Mouse (Mus musculus) liver, adult 2 months (tissue): ENCODE measurements at regions not wholly inside any gene's neighbourhood (a gene's known extent, or its start where the extent isn't known, plus 50 kb on each side); places are given as distances from the start of the nearest gene placed in this dataset.

Experiments used
- DNase-seq: peaks from one replicate; pipeline ENCODE4 v3.0.0-alpha.2; 2011; ENCODE audit warnings: low read depth, low spot score; ENCODE audit errors: extremely low read depth
- H3K27ac ChIP-seq: fragments of 200-500 bp; replicated peaks from 2 replicates; pipeline ENCODE4 v1.5.1; 2012; ENCODE audit warnings: low read depth, mild to moderate bottlenecking, control low read depth, inconsistent platforms, low read length; ENCODE audit not compliant: insufficient read depth
- H3K27me3 ChIP-seq: fragments of 200-500 bp; 2 replicates; pipeline ENCODE4 v1.6.1; 2012; ENCODE audit warnings: mild to moderate bottlenecking, moderate library complexity, low read length, inconsistent platforms; ENCODE audit not compliant: control insufficient read depth, insufficient read depth
- H3K36me3 ChIP-seq: fragments of 200-500 bp; 2 replicates; pipeline ENCODE4 v1.6.1; 2012; ENCODE audit warnings: low read length, inconsistent platforms; ENCODE audit not compliant: control insufficient read depth, insufficient read depth
- H3K4me1 ChIP-seq: fragments of 200-500 bp; 2 replicates; pipeline ENCODE4 v1.6.1; 2011; ENCODE audit warnings: low read length; ENCODE audit not compliant: control insufficient read depth, insufficient read depth
- H3K4me3 ChIP-seq: fragments of 200-500 bp; 2 replicates; pipeline ENCODE4 v1.5.1; 2011; ENCODE audit warnings: low read depth, mild to moderate bottlenecking, control low read depth, low read length, moderate library complexity; ENCODE audit not compliant: insufficient read depth
- H3K79me2 ChIP-seq: fragments of 200-500 bp; 2 replicates; pipeline ENCODE4 v1.6.1; 2012; ENCODE audit warnings: inconsistent platforms, mild to moderate bottlenecking, low read length, moderate library complexity; ENCODE audit not compliant: control insufficient read depth, insufficient read depth
- H3K9ac ChIP-seq: fragments of 200-500 bp; 2 replicates; pipeline ENCODE4 v1.6.1; 2012; ENCODE audit warnings: low read depth, mild to moderate bottlenecking, control low read depth, inconsistent platforms, low read length
- CTCF ChIP-seq: fragments of 200-500 bp; IDR thresholded peaks from 2 replicates; pipeline ENCODE4 v1.5.1; 2011; ENCODE audit warnings: low read depth, low read length, control low read depth
- POLR2A ChIP-seq: fragments of 200-500 bp; IDR thresholded peaks from 2 replicates; pipeline ENCODE4 v1.6.1; 2011; ENCODE audit warnings: low read length, control low read depth; ENCODE audit not compliant: insufficient read depth; ENCODE audit errors: extremely low read depth
- WGBS: fragments of 180-500 bp; shearing (Covaris S2); methylation state at CpG from one replicate; pipeline ENCODE4 v1.1.7; 2018; 5-methylcytosine and 5-hydroxymethylcytosine counted together

- H3K4me1 ChIP-seq, result no peaks in the 10 kb centered on the region
- TF ChIP-seq CTCF (no peak), POLR2A (no peak)
- no peak overlapping the region for H3K4me3 ChIP-seq
- 90% methylated on average over 12 of the region's 12 CpGs for WGBS
- H3K27ac ChIP-seq, result no peak overlapping the region
- no peaks in the 10 kb centered on the region for H3K79me2 ChIP-seq
- H3K9ac ChIP-seq, result no peak overlapping the region
- no peak for DNase-seq
- H3K27me3 ChIP-seq, result no peaks in the 10 kb centered on the region
- no peaks in the 10 kb centered on the region for H3K36me3 ChIP-seq
Observed at GRCm38 (mm10) chr1:189561831-189562230, 126.1 kb downstream of the Cenpf start.

DNA sequence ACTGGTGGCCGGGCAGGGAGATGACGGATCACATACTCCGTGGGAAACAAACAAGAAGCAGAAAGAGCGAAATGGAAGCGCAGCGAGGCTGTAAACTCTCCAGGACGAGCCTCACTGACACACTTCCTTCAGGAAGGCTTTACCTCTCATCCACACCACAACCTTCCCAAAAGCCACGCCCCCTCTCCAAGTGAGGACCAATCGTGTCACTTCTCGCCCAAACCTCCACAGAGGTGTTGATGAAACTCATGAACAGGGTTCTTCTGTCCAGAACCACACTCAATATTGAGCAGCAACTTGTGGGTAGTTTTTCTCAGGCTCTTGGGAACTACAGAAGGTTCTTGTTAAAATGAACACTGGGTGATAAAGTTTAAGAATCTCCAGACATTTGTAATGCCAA, 127.3 kb downstream of the Cenpf start:
- WGBS, result 46% methylated on average over 10 of the region's 10 CpGs
- Histone ChIP-seq H3K27ac (no peak overlapping the region), H3K4me1 (no peaks in the 10 kb centered on the region), H3K4me3 (no peak overlapping the region), H3K27me3 (no peaks in the 10 kb centered on the region), H3K9ac (no peak overlapping the region), H3K79me2 (no peaks in the 10 kb centered on the region), H3K36me3 (no peaks in the 10 kb centered on the region)
- TF ChIP-seq CTCF (no peak), POLR2A (no peak)
- no peak for DNase-seq

GRCm38 (mm10) chr1:189550851-189551250, 137.0 kb downstream of the Cenpf start:
- Histone ChIP-seq H3K36me3 (no peaks in the 10 kb centered on the region), H3K27ac (no peak overlapping the region), H3K27me3 (no peaks in the 10 kb centered on the region), H3K79me2 (no peaks in the 10 kb centered on the region), H3K4me3 (no peak overlapping the region), H3K9ac (no peak overlapping the region), H3K4me1 (no peaks in the 10 kb centered on the region)
- whole genome bisulfite sequencing, result 88% methylated on average over 9 of the region's 9 CpGs
- no peak for TF ChIP-seq POLR2A
- TF ChIP-seq CTCF, result no peak
- no peak for DNase-seq

DNA sequence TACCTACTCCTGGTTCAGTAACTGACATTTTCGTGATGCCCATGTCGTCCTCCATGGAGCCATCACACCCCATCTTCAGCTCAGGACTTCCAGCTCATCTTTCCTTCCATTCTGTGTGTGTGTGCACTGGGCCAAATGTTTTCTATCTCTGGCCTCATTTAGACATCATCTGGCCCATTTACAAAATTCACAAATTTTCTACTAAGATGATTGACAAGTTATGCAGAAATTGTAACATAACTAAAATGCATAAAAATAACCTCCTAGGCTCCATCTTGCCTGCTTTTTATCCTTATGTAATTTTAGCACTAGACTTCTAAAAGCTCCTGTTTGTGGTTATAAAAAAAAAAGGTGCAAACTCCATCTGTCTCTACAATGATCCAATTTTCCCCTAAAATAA, 130.8 kb upstream of the Kcnk2 start:
- no peak overlapping the region for H3K4me3 ChIP-seq
- H3K36me3 ChIP-seq, result no peaks in the 10 kb centered on the region
- H3K79me2 ChIP-seq, result no peaks in the 10 kb centered on the region
- H3K9ac ChIP-seq, result no peak overlapping the region
- H3K4me1 ChIP-seq, result no peaks in the 10 kb centered on the region
- no peaks in the 10 kb centered on the region for H3K27me3 ChIP-seq
- TF ChIP-seq CTCF (no peak), POLR2A (no peak)
- DNase-seq, result no peak
- no peak overlapping the region for H3K27ac ChIP-seq
- WGBS, result 90% methylated on average over 2 of the region's 2 CpGs

GRCm38 (mm10) chr1:189526329-189526728, 124.3 kb upstream of the Kcnk2 start:
- no peaks in the 10 kb centered on the region for H3K36me3 ChIP-seq
- H3K4me1 ChIP-seq, result no peaks in the 10 kb centered on the region
- WGBS, result 86% methylated on average over 5 of the region's 5 CpGs
- H3K27me3 ChIP-seq, result no peaks in the 10 kb centered on the region
- no peak overlapping the region for H3K9ac ChIP-seq
- H3K27ac ChIP-seq, result no peak overlapping the region
- TF ChIP-seq CTCF (no peak), POLR2A (no peak)
- no peak for DNase-seq
- H3K4me3 ChIP-seq, result no peak overlapping the region
- no peaks in the 10 kb centered on the region for H3K79me2 ChIP-seq

DNA sequence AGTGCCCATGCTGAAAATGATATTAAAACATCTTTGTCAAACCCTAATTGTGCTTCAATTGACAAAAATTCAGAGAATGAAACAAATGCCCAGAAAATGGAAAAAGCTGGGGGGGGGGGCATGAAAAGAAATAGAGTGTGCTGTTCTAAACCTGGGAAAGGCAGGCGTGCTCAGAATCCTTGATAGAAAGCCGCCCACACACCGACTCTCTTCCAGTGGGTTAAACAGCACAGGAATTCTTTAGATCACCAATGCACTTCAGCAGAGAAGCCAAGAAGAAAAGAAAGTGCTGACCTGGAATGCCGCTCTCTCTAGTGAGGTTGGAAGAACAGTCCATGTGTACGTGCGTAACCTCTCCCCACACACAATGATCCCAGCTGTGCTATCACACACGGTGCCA, 113.4 kb upstream of the Kcnk2 start:
- Histone ChIP-seq H3K4me3 (no peak overlapping the region), H3K27ac (no peak overlapping the region), H3K27me3 (no peaks in the 10 kb centered on the region), H3K79me2 (no peaks in the 10 kb centered on the region), H3K36me3 (no peaks in the 10 kb centered on the region), H3K9ac (no peak overlapping the region), H3K4me1 (no peaks in the 10 kb centered on the region)
- no peak for TF ChIP-seq POLR2A
- no peak for TF ChIP-seq CTCF
- DNase-seq, result no peak
- 89% methylated on average over 7 of the region's 7 CpGs for WGBS
